Mouse (Mus musculus): ENCODE results near the gene Ikzf5. TPM values are rescaled to one million over a fixed set of nuclear protein-coding genes. Genes with fewer than 3 reads are reported as not detected.

The Ikzf5 gene
- 3.4 TPM for polyA plus RNA-seq (2015; fragmentation: Illumina TruSeq; extraction: RNeasy Lipid Tissue Mini Kit (QIAGEN cat#74804); ENCODE audit: insufficient read depth, low read depth, low replicate concordance)

GRCm38 (mm10) chr7:131410416-131411058 lies at the start of gene Ikzf5, which contains the start of gene Acadsb:
Gene Ikzf5 (minus strand): TSS chr7:131410521.
Gene Acadsb (plus strand): TSS chr7:131410601.

DNA sequence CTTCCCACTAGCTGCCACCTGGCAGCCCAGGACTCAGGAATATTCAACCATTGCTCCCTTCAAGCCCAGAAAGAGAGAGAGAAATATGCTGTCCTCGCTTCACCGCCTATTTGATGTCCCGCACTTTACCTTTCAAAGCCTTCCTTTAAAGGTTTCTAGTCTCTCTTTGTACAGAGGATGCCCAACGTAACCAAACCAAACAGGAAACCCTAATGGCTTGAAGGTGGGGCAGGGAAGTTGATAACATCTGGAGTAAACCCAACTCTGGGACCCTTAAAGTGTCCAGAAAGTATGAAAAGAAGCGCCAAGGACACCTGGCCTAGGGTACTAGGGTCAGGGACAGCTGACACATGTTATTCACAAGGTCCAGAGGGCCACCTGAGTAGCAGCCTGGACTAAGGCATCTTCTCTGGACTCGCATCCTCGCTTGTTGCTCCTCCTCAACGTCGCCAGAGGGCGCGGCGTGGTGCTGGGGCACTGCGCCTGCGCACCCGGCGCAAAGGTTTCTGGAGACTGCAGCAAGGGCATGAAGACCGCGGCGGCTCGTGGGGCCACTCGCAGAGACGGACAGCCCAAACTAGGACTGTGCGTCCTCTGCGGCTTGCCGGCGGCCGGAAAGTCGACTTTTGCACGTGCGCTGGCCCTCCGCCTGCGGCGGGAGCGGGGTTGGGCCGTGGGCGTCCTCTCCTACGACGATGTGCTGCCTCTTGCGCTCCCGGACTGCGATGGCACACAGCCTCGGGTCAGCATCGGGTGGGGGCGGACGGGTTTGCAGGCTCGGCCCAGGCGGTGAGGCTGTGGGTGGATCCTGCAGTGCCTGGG lies 39.5 kb downstream of the Ikzf5 start, which contains the start of gene Pstk:
Pstk (plus strand) TSS at position 494 of the 822 bp plus-strand sequence.

DNA sequence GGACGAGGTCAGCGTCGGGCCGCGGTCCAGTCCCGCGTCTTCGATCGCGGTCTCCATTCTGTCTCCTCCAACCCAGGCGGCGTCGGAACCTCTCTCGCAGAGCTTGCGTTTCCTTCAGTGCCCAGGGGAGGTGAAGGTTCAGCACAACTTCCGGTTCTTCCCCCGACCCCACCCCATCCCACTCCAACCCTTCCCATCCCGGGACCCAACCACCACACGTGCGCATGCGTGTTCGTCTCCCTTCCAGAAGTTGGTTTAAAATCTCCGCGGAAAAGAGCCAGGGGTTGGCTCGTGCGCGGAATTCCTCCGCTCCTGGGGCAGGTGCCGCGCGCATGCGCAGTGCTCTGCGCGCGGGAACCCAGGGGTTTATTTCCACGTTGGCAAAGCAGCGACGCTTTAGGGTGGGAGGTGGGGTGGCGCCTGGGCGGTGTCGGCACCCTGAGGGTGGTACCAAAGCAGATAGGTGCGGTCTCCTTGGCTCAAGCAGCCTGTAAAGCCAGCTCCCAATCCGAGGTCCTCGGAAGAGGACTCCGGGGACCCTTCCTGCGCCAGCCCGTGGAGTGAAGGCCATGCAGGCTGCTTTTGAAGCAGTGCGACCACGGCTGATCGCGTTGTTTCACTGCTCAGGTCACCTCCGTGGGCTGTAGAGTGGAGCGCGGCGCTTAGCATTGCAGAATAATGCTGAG lies 47.6 kb downstream of the Ikzf5 start, which contains the start of gene 2310057M21Rik:
2310057M21Rik (minus strand) TSS at position 145 of the 686 bp plus-strand sequence.

Other genes starting within 250 kb of the Ikzf5 start
- 13.4 TPM for gene 5430419D17Rik, start 236.1 kb downstream of the Ikzf5 start, polyA plus RNA-seq (2015; fragmentation: Illumina TruSeq; extraction: RNeasy Lipid Tissue Mini Kit (QIAGEN cat#74804); ENCODE audit: insufficient read depth, low read depth, low replicate concordance)
- 330 TPM for gene Cuzd1, start 88.2 kb downstream of the Ikzf5 start, polyA plus RNA-seq (2015; fragmentation: Illumina TruSeq; extraction: RNeasy Lipid Tissue Mini Kit (QIAGEN cat#74804); ENCODE audit: insufficient read depth, low read depth, low replicate concordance)
- gene Fam24b, start 81.0 kb downstream of the Ikzf5 start, polyA plus RNA-seq (2015; fragmentation: Illumina TruSeq; extraction: RNeasy Lipid Tissue Mini Kit (QIAGEN cat#74804); ENCODE audit: insufficient read depth, low read depth, low replicate concordance) = not detected
- gene Fam24a, start 76.7 kb downstream of the Ikzf5 start, polyA plus RNA-seq (2015; fragmentation: Illumina TruSeq; extraction: RNeasy Lipid Tissue Mini Kit (QIAGEN cat#74804); ENCODE audit: insufficient read depth, low read depth, low replicate concordance) = not detected
- gene 2310057M21Rik, start 47.8 kb downstream of the Ikzf5 start, polyA plus RNA-seq (2015; fragmentation: Illumina TruSeq; extraction: RNeasy Lipid Tissue Mini Kit (QIAGEN cat#74804); ENCODE audit: insufficient read depth, low read depth, low replicate concordance) = 1.2 TPM
- gene Pstk, start 39.4 kb downstream of the Ikzf5 start, polyA plus RNA-seq (2015; fragmentation: Illumina TruSeq; extraction: RNeasy Lipid Tissue Mini Kit (QIAGEN cat#74804); ENCODE audit: insufficient read depth, low read depth, low replicate concordance) = 8.9 TPM
- gene Acadsb, start 80 bp upstream of the Ikzf5 start, polyA plus RNA-seq (2015; fragmentation: Illumina TruSeq; extraction: RNeasy Lipid Tissue Mini Kit (QIAGEN cat#74804); ENCODE audit: insufficient read depth, low read depth, low replicate concordance) = 13.9 TPM
- gene Hmx3, start 132.3 kb upstream of the Ikzf5 start, polyA plus RNA-seq (2015; fragmentation: Illumina TruSeq; extraction: RNeasy Lipid Tissue Mini Kit (QIAGEN cat#74804); ENCODE audit: insufficient read depth, low read depth, low replicate concordance) = not detected
- gene Hmx2, start 138.3 kb upstream of the Ikzf5 start, polyA plus RNA-seq (2015; fragmentation: Illumina TruSeq; extraction: RNeasy Lipid Tissue Mini Kit (QIAGEN cat#74804); ENCODE audit: insufficient read depth, low read depth, low replicate concordance) = not detected
- gene Bub3, start 149.7 kb upstream of the Ikzf5 start, polyA plus RNA-seq (2015; fragmentation: Illumina TruSeq; extraction: RNeasy Lipid Tissue Mini Kit (QIAGEN cat#74804); ENCODE audit: insufficient read depth, low read depth, low replicate concordance) = 8.7 TPM